Mouse (Mus musculus): Measurements from ENCODE around the gene Cybrd1. TPM values are rescaled to one million over a fixed set of nuclear protein-coding genes. Genes with fewer than 3 reads are reported as not detected.

Gene Cybrd1
- polyA plus RNA-seq, 1 experiment from 2014 or later = 1.0 TPM

- H3K4me3 ChIP-seq (replicated peaks; ENCODE audit: low read depth, low read length) = no peak overlapping the region
- peaks cover 34% of the 10 kb centered on the region; the same call in 1 of the 2 replicates for H3K36me3 ChIP-seq (ENCODE audit: insufficient read depth, low read length)
- WGBS = 47% methylated on average over 3 of the region's 3 CpGs
- no peaks in the 10 kb centered on the region for H3K4me1 ChIP-seq (replicated peaks; ENCODE audit: insufficient read depth, low read length)
- H3K27ac ChIP-seq = no peak overlapping the region
- no peak for TF ChIP-seq CTCF (IDR thresholded peaks at IDR 0.05; ENCODE audit: low read depth)
- no peak for ATAC-seq (replicated peaks; ENCODE audit: low FRiP score, low read depth)
- no peaks in the 10 kb centered on the region for H3K9me3 ChIP-seq (replicated peaks; ENCODE audit: low read length)
- H3K4me2 ChIP-seq (ENCODE audit: low read length) = no peak overlapping the region
- no peak overlapping the region for H3K9ac ChIP-seq (ENCODE audit: low read depth, low read length)
- no peaks in the 10 kb centered on the region for H3K27me3 ChIP-seq (ENCODE audit: insufficient read depth, low read length)
- DNase-seq (ENCODE audit: low spot score) = no peak
These were observed 28.0 kb upstream of the Cybrd1 start for GRCm38 (mm10) chr2:71089766-71090165.

GRCm38 (mm10) chr2:71090660-71091445, 26.9 kb upstream of the Cybrd1 start:
- H3K4me1 ChIP-seq (replicated peaks; ENCODE audit: insufficient read depth, low read length) = no peaks in the 10 kb centered on the region
- H3K4me3 ChIP-seq (replicated peaks; ENCODE audit: low read depth, low read length) = no peak overlapping the region
- no peak overlapping the region for H3K9ac ChIP-seq (ENCODE audit: low read depth, low read length)
- no peaks in the 10 kb centered on the region for H3K27me3 ChIP-seq (ENCODE audit: insufficient read depth, low read length)
- 82% methylated on average over 4 of the region's 4 CpGs for WGBS
- DNase-seq (ENCODE audit: low spot score) (peak; percentile 49), ATAC-seq (replicated peaks; ENCODE audit: low FRiP score, low read depth) (no peak)
- no peak overlapping the region for H3K4me2 ChIP-seq (ENCODE audit: low read length)
- TF ChIP-seq CTCF (IDR thresholded peaks at IDR 0.05; ENCODE audit: low read depth) = peak; percentile 58
- H3K27ac ChIP-seq = no peak overlapping the region
- H3K36me3 ChIP-seq (ENCODE audit: insufficient read depth, low read length) = peaks cover 31% of the 10 kb centered on the region; the same call in 1 of the 2 replicates
- H3K9me3 ChIP-seq (replicated peaks; ENCODE audit: low read length) = no peaks in the 10 kb centered on the region

- DNase-seq (ENCODE audit: low spot score) (no peak), ATAC-seq (replicated peaks; ENCODE audit: low FRiP score, low read depth) (no peak)
- no peak overlapping the region for H3K4me2 ChIP-seq (ENCODE audit: low read length)
- no peak overlapping the region for H3K9ac ChIP-seq (ENCODE audit: low read depth, low read length)
- no peaks in the 10 kb centered on the region for H3K9me3 ChIP-seq (replicated peaks; ENCODE audit: low read length)
- H3K4me1 ChIP-seq (replicated peaks; ENCODE audit: insufficient read depth, low read length) = no peaks in the 10 kb centered on the region
- H3K4me3 ChIP-seq (replicated peaks; ENCODE audit: low read depth, low read length) = no peak overlapping the region
- H3K27ac ChIP-seq = no peak overlapping the region
- no peak for TF ChIP-seq CTCF (IDR thresholded peaks at IDR 0.05; ENCODE audit: low read depth)
- WGBS = 65% methylated on average over 7 of the region's 7 CpGs
- no peaks in the 10 kb centered on the region for H3K27me3 ChIP-seq (ENCODE audit: insufficient read depth, low read length)
- peaks cover 9% of the 10 kb centered on the region; the same call in 1 of the 2 replicates for H3K36me3 ChIP-seq (ENCODE audit: insufficient read depth, low read length)
These were observed 21.6 kb upstream of the Cybrd1 start for GRCm38 (mm10) chr2:71096170-71096569.

- Histone ChIP-seq H3K4me3 (replicated peaks; ENCODE audit: low read depth, low read length) (no peak overlapping the region), H3K36me3 (ENCODE audit: insufficient read depth, low read length) (0 out of 2 replicates have a peak, but pooled peaks cover 2% of the 10 kb centered on the region), H3K4me1 (replicated peaks; ENCODE audit: insufficient read depth, low read length) (no peaks in the 10 kb centered on the region), H3K4me2 (ENCODE audit: low read length) (no peak overlapping the region), H3K9ac (ENCODE audit: low read depth, low read length) (no peak overlapping the region), H3K27me3 (ENCODE audit: insufficient read depth, low read length) (no peaks in the 10 kb centered on the region), H3K27ac (no peak overlapping the region), H3K9me3 (replicated peaks; ENCODE audit: low read length) (no peaks in the 10 kb centered on the region)
- TF ChIP-seq CTCF (IDR thresholded peaks at IDR 0.05; ENCODE audit: low read depth) = no peak
- no peak for DNase-seq (ENCODE audit: low spot score)
- no peak for ATAC-seq (replicated peaks; ENCODE audit: low FRiP score, low read depth)
- WGBS = 69% methylated on average over 10 of the region's 10 CpGs
These were observed 15.0 kb upstream of the Cybrd1 start for GRCm38 (mm10) chr2:71102621-71103291.

GRCm38 (mm10) chr2:71103292-71103680, 14.4 kb upstream of the Cybrd1 start:
- H3K27me3 ChIP-seq (ENCODE audit: insufficient read depth, low read length) = no peaks in the 10 kb centered on the region
- no peak overlapping the region for H3K4me3 ChIP-seq (replicated peaks; ENCODE audit: low read depth, low read length)
- H3K9ac ChIP-seq (ENCODE audit: low read depth, low read length) = no peak overlapping the region
- 89% methylated on average over 4 of the region's 4 CpGs for WGBS
- H3K4me1 ChIP-seq (replicated peaks; ENCODE audit: insufficient read depth, low read length) = no peaks in the 10 kb centered on the region
- 0 out of 2 replicates have a peak, but pooled peaks cover 2% of the 10 kb centered on the region for H3K36me3 ChIP-seq (ENCODE audit: insufficient read depth, low read length)
- no peak overlapping the region for H3K4me2 ChIP-seq (ENCODE audit: low read length)
- DNase-seq (ENCODE audit: low spot score) (no peak), ATAC-seq (replicated peaks; ENCODE audit: low FRiP score, low read depth) (no peak)
- no peaks in the 10 kb centered on the region for H3K9me3 ChIP-seq (replicated peaks; ENCODE audit: low read length)
- TF ChIP-seq CTCF (IDR thresholded peaks at IDR 0.05; ENCODE audit: low read depth) = no peak
- H3K27ac ChIP-seq = no peak overlapping the region

GRCm38 (mm10) chr2:71104696-71105095, 13.0 kb upstream of the Cybrd1 start:
- no peak for TF ChIP-seq CTCF (IDR thresholded peaks at IDR 0.05; ENCODE audit: low read depth)
- no peak for ATAC-seq (replicated peaks; ENCODE audit: low FRiP score, low read depth)

More at GRCm38 (mm10) chr2:71104696-71105095, 13.0 kb upstream of the Cybrd1 start:
- H3K27me3 ChIP-seq (ENCODE audit: insufficient read depth, low read length) = no peaks in the 10 kb centered on the region
- no peaks in the 10 kb centered on the region for H3K36me3 ChIP-seq (ENCODE audit: insufficient read depth, low read length)
- WGBS = 76% methylated on average over 3 of the region's 3 CpGs
- H3K27ac ChIP-seq = no peak overlapping the region
- no peak for DNase-seq (ENCODE audit: low spot score)
- H3K4me3 ChIP-seq (replicated peaks; ENCODE audit: low read depth, low read length) = no peak overlapping the region
- no peaks in the 10 kb centered on the region for H3K9me3 ChIP-seq (replicated peaks; ENCODE audit: low read length)
- no peak overlapping the region for H3K9ac ChIP-seq (ENCODE audit: low read depth, low read length)
- no peak overlapping the region for H3K4me2 ChIP-seq (ENCODE audit: low read length)
- H3K4me1 ChIP-seq (replicated peaks; ENCODE audit: insufficient read depth, low read length) = no peaks in the 10 kb centered on the region

Data from kidney, postnatal 0 days (tissue).